Mouse (Mus musculus): ENCODE results near the gene Tmem92. TPM values are rescaled to one million over a fixed set of nuclear protein-coding genes. Genes with fewer than 3 reads are reported as not detected.

The Tmem92 gene
- polyA plus RNA-seq, 1 experiment from 2014 or later: not detected

DNA sequence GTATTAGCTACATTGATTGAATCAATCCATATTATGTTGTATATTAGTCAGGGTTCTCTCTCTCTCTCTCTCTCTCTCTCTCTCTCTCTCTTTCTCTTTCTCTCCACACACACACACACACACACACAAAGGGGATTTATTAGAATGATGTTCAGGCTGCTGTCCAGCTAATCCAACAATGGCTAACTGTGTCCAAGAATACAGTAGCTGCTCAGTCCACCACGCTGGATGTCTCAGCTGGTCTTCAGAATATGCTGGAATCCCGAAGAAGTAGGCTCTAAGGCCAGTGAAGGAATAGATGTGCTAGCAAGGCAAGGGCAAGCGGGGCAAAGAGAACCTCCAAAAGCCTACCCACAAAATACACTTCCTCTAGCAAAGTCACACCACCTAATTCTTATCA is 55.2 kb downstream of the Tmem92 start:
- Histone ChIP-seq H3K4me3 (ENCODE audit: low read depth, low read length) (no peak overlapping the region), H3K27ac (replicated peaks; ENCODE audit: low read depth, low read length) (no peak overlapping the region), H3K9ac (replicated peaks; ENCODE audit: low read length) (no peak overlapping the region), H3K4me2 (ENCODE audit: low read depth, low read length) (no peak overlapping the region), H3K9me3 (replicated peaks; ENCODE audit: control insufficient read depth, low read length) (no peaks in the 10 kb centered on the region), H3K36me3 (replicated peaks; ENCODE audit: control insufficient read depth, insufficient read depth, low read depth, low read length) (no peaks in the 10 kb centered on the region), H3K4me1 (ENCODE audit: control insufficient read depth, insufficient read depth, low read length) (no peaks in the 10 kb centered on the region), H3K27me3 (ENCODE audit: control insufficient read depth, insufficient read depth, low read length) (no peaks in the 10 kb centered on the region)
- ATAC-seq (replicated peaks; ENCODE audit: insufficient number of reproducible peaks, low FRiP score, low TSS enrichment, low read depth): no peak
- 91% methylated on average over 3 of the region's 3 CpGs for WGBS
- DNase-seq (ENCODE audit: low spot score): no peak

Other genes starting within 250 kb of the Tmem92 start
- gene Rsad1, start 233.4 kb downstream of the Tmem92 start, polyA plus RNA-seq (2014; fragmentation: Nextera tagmentation; extraction: Ambion mirVana): 2.4 and 3.7 TPM in 2 replicates
- 0.52 and 1.0 TPM in 2 replicates for gene Chad, start 217.7 kb downstream of the Tmem92 start, polyA plus RNA-seq (2014; fragmentation: Nextera tagmentation; extraction: Ambion mirVana)
- gene Acsf2, start 180.8 kb downstream of the Tmem92 start, polyA plus RNA-seq (2014; fragmentation: Nextera tagmentation; extraction: Ambion mirVana): 6.8 and 7.1 TPM in 2 replicates
- gene Lrrc59, start 152.9 kb downstream of the Tmem92 start, polyA plus RNA-seq (2014; fragmentation: Nextera tagmentation; extraction: Ambion mirVana): 171 and 185 TPM in 2 replicates
- 122 and 136 TPM in 2 replicates for gene Mrpl27, start 128.9 kb downstream of the Tmem92 start, polyA plus RNA-seq (2014; fragmentation: Nextera tagmentation; extraction: Ambion mirVana)
- gene Eme1, start 128.7 kb downstream of the Tmem92 start, polyA plus RNA-seq (2014; fragmentation: Nextera tagmentation; extraction: Ambion mirVana): 47.0 and 51.7 TPM in 2 replicates
- gene Xylt2, start 105.2 kb downstream of the Tmem92 start, polyA plus RNA-seq (2014; fragmentation: Nextera tagmentation; extraction: Ambion mirVana): 11.1 and 12.1 TPM in 2 replicates
- gene Gm11541, start 78.2 kb downstream of the Tmem92 start, polyA plus RNA-seq (2014; fragmentation: Nextera tagmentation; extraction: Ambion mirVana): 0.15 and 0.21 TPM in 2 replicates
- 0.29 and 0.36 TPM in 2 replicates for gene Cdc34b, start 40.9 kb downstream of the Tmem92 start, polyA plus RNA-seq (2014; fragmentation: Nextera tagmentation; extraction: Ambion mirVana)
- 93.8 and 109 TPM in 2 replicates for gene Col1a1, start 153.5 kb upstream of the Tmem92 start, polyA plus RNA-seq (2014; fragmentation: Nextera tagmentation; extraction: Ambion mirVana)
- not detected in 2 replicates for gene Hils1, start 184.9 kb upstream of the Tmem92 start, polyA plus RNA-seq (2014; fragmentation: Nextera tagmentation; extraction: Ambion mirVana)
- 0.38 and 0.84 TPM in 2 replicates for gene Sgca, start 193.6 kb upstream of the Tmem92 start, polyA plus RNA-seq (2014; fragmentation: Nextera tagmentation; extraction: Ambion mirVana)
- 9.9 and 10.5 TPM in 2 replicates for gene Ppp1r9b, start 208.3 kb upstream of the Tmem92 start, polyA plus RNA-seq (2014; fragmentation: Nextera tagmentation; extraction: Ambion mirVana)
- gene Samd14, start 227.2 kb upstream of the Tmem92 start, polyA plus RNA-seq (2014; fragmentation: Nextera tagmentation; extraction: Ambion mirVana): 31.1 and 33.9 TPM in 2 replicates

Measured in embryonic facial prominence, embryonic 11.5 days (tissue).